Mouse (Mus musculus) midbrain, embryonic 13.5 days (tissue): ENCODE data around the gene Rmdn2. TPM values are rescaled to one million over a fixed set of nuclear protein-coding genes. Genes with fewer than 3 reads are reported as not detected.

Experiments used
- ATAC-seq: fragments of 200-750 bp; cut with Nextera tagmentation; 2 replicates; pipeline ENCODE4 v1.8.0; 2017; ENCODE audit warnings: mild to moderate bottlenecking, moderate TSS enrichment, moderate library complexity
- H3K27ac ChIP-seq: fragments of 300-500 bp; sonication (generic); 2 replicates; pipeline ENCODE4 v1.5.1; 2015; ENCODE audit warnings: inconsistent platforms, mild to moderate bottlenecking, moderate library complexity
- H3K27me3 ChIP-seq: fragments of 300-500 bp; sonication (generic); 2 replicates; pipeline ENCODE4 v1.6.1; 2015; ENCODE audit warnings: mild to moderate bottlenecking, inconsistent platforms
- H3K36me3 ChIP-seq: fragments of 300-500 bp; sonication (generic); 2 replicates; pipeline ENCODE4 v1.6.1; 2015; ENCODE audit warnings: mild to moderate bottlenecking, inconsistent platforms
- H3K4me1 ChIP-seq: fragments of 300-500 bp; sonication (generic); replicated peaks from 2 replicates; pipeline ENCODE4 v1.6.1; 2015; ENCODE audit warnings: inconsistent platforms
- H3K4me2 ChIP-seq: fragments of 300-500 bp; sonication (generic); replicated peaks from 2 replicates; pipeline ENCODE4 v1.6.1; 2015; ENCODE audit warnings: moderate library complexity, mild to moderate bottlenecking, inconsistent platforms
- H3K4me3 ChIP-seq: fragments of 300-500 bp; sonication (generic); replicated peaks from 2 replicates; pipeline ENCODE4 v1.5.1; 2015; ENCODE audit warnings: mild to moderate bottlenecking, inconsistent platforms
- H3K9ac ChIP-seq: fragments of 300-500 bp; sonication (generic); replicated peaks from 2 replicates; pipeline ENCODE4 v1.6.1; 2015; ENCODE audit warnings: mild to moderate bottlenecking, inconsistent platforms
- H3K9me3 ChIP-seq: fragments of 300-500 bp; sonication (generic); 2 replicates; pipeline ENCODE4 v1.6.1; 2016; ENCODE audit warnings: mild to moderate bottlenecking, inconsistent platforms
- WGBS: fragments of 180-500 bp; shearing (Covaris S2); methylation state at CpG from one replicate; pipeline ENCODE4 v1.1.7; 2015; 5-methylcytosine and 5-hydroxymethylcytosine counted together
- polyA plus RNA-seq: library from polyadenylated mRNA; unstranded; fragments of >200 nt; fragmentation: Nextera tagmentation; extraction: Ambion mirVana; gene quantifications from 2 replicates; pipeline ENCODE4 v1.2.1, GENCODE M21; 2015

The Rmdn2 gene
- polyA plus RNA-seq: 5.8 and 5.9 TPM in 2 replicates

DNA sequence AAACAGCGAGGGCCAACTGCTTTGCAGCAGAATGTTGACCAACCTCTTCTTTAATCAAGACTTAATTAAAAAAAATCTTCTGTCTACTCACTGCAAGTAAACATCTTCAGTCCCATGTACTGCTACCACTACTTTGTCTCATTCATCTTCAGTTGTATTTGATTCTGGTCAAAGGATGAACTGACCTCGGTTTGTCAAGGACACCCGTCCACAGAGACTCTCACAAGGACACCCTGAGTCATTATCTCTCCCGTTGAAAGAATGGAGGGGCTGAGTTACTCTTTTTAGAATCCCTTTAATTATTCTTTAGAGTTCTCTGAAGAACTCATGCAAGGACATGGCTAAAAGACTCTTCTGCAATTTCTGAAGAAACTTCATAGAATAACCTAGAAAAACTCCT is at the start of gene Rmdn2:
Gene Rmdn2, plus strand, starts transcription at position 319 of the 400 bp plus-strand sequence.
- Histone ChIP-seq H3K4me2 (no peak within 1 kb of the TSS), H3K36me3 (no peaks in the 10 kb centered on the region), H3K27ac (no peak within 1 kb of the TSS), H3K4me1 (0 out of 2 replicates have a peak, but pooled peaks cover 4% of the 10 kb centered on the region), H3K4me3 (no peak within 1 kb of the TSS), H3K9me3 (no peaks in the 10 kb centered on the region), H3K27me3 (no peaks in the 10 kb centered on the region), H3K9ac (no peak within 1 kb of the TSS)
- 81% methylated on average over 4 of the region's 4 CpGs for WGBS
- ATAC-seq: no peak

DNA sequence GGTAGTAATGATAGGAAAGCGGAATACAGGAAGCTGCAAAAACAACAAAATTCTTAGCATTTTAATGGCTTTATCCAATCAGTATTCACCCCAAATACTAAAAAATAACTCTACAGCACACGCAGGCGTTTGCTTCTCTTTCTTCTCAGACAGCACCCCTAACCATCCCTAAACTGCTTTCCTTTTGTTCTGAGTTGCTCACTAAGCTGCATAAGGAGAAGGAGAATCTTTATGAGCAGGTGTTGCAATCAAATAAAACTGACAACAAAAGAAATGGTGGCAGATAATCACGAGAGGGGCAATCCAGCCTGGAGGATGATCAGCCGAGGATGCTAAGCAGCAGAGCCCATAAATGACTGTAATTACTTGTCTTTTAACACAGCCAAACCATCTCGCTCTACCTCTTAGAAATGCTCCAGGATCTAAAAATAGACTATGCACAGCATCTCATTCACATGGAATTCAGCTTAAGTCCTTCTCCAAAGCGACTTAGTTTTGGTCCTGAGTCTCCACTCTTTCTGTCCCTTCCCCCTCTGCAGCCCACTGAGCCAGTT is 48.5 kb upstream of the Rmdn2 start:
- 55% methylated on average over 7 of the region's 7 CpGs for WGBS
- no peak overlapping the region for H3K27ac ChIP-seq
- no peak for ATAC-seq

DNA sequence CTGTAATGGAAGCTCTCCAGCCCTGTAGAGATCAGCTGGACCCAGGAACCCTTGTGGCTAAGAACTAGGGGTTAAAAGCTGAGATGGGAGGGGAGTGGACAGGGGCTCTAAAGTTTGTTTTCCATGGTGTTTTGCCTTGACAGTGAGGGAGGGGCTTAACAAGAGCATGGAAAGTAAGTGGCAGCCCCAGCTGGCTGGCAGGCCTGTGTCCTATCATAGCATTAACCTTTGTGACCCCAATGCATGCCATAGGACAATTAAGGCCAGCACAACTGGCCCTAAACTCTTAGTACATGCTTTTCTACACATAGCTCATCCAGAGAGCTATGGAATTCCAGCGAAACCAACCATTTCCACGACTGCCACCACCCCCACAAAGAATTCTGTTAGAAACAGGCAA is 47.9 kb upstream of the Rmdn2 start:
- Histone ChIP-seq H3K9me3 (no peaks in the 10 kb centered on the region), H3K27me3 (no peaks in the 10 kb centered on the region), H3K9ac (no peak overlapping the region), H3K4me2 (no peak overlapping the region), H3K27ac (no peak overlapping the region), H3K4me1 (no peaks in the 10 kb centered on the region), H3K36me3 (no peaks in the 10 kb centered on the region), H3K4me3 (no peak overlapping the region)
- 78% methylated on average over 2 of the region's 2 CpGs for WGBS
- ATAC-seq: no peak

More for the DNA sequence above, 48.5 kb upstream of the Rmdn2 start:
- Histone ChIP-seq H3K4me1 (no peaks in the 10 kb centered on the region), H3K36me3 (no peaks in the 10 kb centered on the region), H3K4me2 (no peak overlapping the region), H3K9ac (no peak overlapping the region), H3K4me3 (no peak overlapping the region), H3K9me3 (no peaks in the 10 kb centered on the region), H3K27me3 (no peaks in the 10 kb centered on the region)

DNA sequence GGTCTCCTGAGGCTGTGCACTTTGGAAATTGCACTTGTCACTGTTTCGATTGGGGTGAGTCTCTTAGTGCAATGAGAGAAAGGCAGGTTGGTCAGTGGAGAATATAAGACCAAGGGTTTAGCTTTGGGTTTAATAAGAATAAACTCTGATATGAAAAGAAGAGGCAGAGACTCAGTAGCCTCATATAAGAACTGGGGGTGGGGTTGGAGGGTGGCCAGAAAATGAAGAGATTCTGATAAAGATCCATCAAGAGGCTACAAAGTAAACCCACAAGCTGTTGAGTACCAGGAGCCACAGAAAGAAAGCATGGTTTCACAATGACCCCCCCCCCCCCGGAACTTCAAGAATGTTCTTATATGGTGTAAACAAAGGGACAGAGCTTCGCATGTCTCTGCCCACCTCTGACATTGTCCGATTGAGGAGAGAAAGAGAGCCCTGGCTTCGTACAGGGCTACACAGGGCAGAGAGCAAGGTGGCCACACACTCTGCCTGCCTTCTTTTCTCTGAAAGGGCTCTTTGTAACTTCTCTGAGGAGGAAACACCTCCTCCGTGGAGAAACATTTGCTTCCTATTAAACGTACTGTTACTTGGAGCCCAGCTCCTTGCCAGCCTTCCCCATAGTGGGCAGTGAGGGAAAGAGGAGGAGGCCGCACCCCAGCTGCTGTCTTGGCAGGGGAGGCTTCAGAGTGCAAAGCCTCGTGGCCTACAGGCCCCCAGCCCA is 46.3 kb upstream of the Rmdn2 start:
- Histone ChIP-seq H3K27me3 (no peaks in the 10 kb centered on the region), H3K27ac (no peak overlapping the region), H3K36me3 (no peaks in the 10 kb centered on the region), H3K9ac (no peak overlapping the region), H3K4me2 (no peak overlapping the region), H3K9me3 (no peaks in the 10 kb centered on the region), H3K4me1 (no peaks in the 10 kb centered on the region), H3K4me3 (no peak overlapping the region)
- no peak for ATAC-seq
- WGBS: 54% methylated on average over 9 of the region's 9 CpGs

DNA sequence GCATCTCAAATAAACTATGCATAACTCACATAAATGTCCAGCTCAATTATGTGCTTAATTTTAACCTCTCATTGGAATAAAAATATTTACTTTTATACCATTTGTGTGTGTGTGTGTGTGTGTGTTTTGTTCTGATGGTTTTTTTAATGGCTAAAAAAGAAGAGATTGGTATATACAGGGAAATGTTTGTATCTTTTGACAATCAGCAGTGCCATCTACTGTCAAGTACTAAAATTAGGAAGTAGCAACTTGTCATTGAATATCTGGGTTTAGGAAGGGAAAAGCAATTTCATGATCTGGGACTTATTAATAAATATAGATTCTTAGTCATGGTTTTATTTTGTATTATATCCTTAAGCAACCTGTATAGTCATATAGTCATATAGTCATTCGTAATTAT is 43.3 kb upstream of the Rmdn2 start:
- Histone ChIP-seq H3K4me2 (no peak overlapping the region), H3K4me1 (no peaks in the 10 kb centered on the region), H3K27me3 (no peaks in the 10 kb centered on the region), H3K27ac (no peak overlapping the region), H3K4me3 (no peak overlapping the region), H3K9me3 (no peaks in the 10 kb centered on the region), H3K9ac (no peak overlapping the region), H3K36me3 (no peaks in the 10 kb centered on the region)
- 89% methylated on average over 1 of the region's 1 CpGs for WGBS
- no peak for ATAC-seq

DNA sequence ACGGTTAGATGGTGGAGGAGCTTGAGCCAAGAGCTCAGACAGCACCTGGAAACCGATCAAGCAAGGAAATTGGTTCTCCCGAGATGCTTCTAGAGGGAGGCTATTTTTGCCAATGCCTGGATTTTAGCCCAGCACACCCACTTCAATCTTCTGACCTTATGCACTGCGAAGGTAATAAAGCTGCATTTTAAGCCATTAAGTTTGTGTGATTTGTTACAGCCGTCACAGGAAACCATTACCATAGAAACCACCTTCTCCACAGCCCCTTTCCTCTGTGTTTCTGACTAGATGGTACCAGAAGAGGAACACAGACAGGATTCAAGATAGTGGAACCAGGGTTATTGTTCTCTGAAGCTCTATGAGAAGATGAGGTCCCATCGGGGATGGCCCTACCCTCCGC is 33.3 kb upstream of the Rmdn2 start:
- H3K36me3 ChIP-seq: no peaks in the 10 kb centered on the region
- H3K27ac ChIP-seq: no peak overlapping the region
- H3K9ac ChIP-seq: no peak overlapping the region
- WGBS: 88% methylated on average over 7 of the region's 7 CpGs
- ATAC-seq: no peak
- H3K4me2 ChIP-seq: no peak overlapping the region
- no peaks in the 10 kb centered on the region for H3K4me1 ChIP-seq
- no peaks in the 10 kb centered on the region for H3K27me3 ChIP-seq
- H3K4me3 ChIP-seq: no peak overlapping the region
- no peaks in the 10 kb centered on the region for H3K9me3 ChIP-seq

DNA sequence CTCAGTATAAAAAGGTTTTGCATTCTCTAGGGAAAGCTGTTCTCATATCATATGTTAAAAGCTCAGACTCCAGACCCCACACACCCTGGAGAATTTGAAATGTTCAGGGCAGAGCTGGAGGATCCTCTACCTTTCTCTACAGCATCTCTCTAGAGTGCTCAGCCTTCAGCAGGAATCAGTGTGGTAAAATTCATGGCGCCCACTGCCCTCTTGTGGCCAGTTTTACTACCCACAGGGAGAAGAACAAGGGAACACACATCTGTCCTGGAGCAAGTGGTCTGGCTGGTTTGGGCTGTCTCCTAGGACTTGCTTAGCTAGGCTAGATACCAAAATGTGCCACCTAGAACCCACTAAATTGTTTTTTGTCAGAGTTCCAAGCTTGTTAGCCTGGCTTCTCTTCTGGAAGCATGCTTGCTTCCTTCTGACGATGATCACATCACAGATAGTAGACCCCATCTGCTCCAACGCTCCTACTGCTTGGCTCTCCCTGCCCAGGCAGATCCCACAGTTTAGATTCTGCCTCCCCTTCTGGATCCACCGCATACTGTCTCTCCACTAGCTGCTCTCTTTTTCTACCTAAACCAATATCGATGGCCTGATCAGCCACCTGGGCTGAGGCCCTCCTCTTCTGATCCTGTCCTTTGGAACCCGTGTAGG is 31.3 kb upstream of the Rmdn2 start:
- 72% methylated on average over 6 of the region's 6 CpGs for WGBS
- Histone ChIP-seq H3K9me3 (no peaks in the 10 kb centered on the region), H3K27ac (no peak overlapping the region), H3K36me3 (no peaks in the 10 kb centered on the region), H3K4me1 (no peaks in the 10 kb centered on the region), H3K9ac (no peak overlapping the region), H3K27me3 (no peaks in the 10 kb centered on the region), H3K4me2 (no peak overlapping the region), H3K4me3 (no peak overlapping the region)
- peak; percentile 92 for ATAC-seq

DNA sequence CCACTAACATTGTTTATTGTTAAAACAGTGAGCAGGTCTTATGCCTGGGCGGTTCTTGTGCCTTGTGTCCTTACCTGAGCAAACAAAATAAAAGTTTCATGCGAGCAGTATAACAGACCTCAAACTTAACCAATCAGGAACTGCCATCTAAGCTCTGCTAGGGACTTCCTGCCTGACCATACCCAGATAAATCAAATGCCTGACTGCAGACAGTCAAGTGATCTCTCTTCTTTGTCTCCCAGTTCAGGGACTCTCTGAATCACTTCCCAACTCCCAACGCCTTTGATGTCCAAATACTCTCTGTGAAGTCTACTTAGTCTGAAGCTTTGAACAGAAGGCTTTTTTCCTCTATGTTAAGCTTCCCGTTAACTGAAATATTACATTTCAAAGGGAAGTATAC is 28.2 kb upstream of the Rmdn2 start:
- no peaks in the 10 kb centered on the region for H3K27me3 ChIP-seq
- no peak overlapping the region for H3K27ac ChIP-seq
- no peak overlapping the region for H3K9ac ChIP-seq
- H3K4me1 ChIP-seq: no peaks in the 10 kb centered on the region
- ATAC-seq: no peak
- 64% methylated on average over 4 of the region's 4 CpGs for WGBS
- H3K4me2 ChIP-seq: no peak overlapping the region
- H3K9me3 ChIP-seq: no peaks in the 10 kb centered on the region
- H3K4me3 ChIP-seq: no peak overlapping the region
- H3K36me3 ChIP-seq: no peaks in the 10 kb centered on the region

DNA sequence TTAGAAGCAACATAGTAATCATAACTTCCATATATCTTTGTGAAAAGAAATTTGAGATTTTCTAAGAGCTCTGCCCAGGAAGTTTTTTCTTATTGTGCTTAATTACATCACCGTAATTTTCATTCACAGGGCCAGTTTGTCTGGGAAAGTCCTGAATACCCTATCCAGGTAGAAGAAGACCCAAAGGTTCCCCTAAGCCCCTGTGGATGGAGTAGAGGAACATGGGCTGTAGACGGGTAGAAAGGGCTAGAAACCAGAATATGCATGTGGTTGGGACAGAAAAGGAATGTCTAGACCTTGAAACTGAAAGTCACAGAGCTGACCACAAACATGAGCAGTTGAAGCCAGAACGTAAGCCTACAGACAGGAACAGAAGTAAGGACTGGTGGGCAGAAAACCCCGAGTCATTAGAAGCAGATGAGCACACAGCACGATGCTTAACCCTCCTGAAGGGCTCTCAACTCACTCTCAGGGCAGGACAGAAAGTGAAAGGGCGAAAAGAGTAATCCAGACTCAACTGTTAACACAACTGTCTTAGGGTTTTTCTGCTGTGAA is 27.3 kb upstream of the Rmdn2 start:
- H3K4me3 ChIP-seq: no peak overlapping the region
- H3K4me1 ChIP-seq: no peaks in the 10 kb centered on the region
- H3K27me3 ChIP-seq: no peaks in the 10 kb centered on the region
- 84% methylated on average over 6 of the region's 6 CpGs for WGBS
- H3K4me2 ChIP-seq: no peak overlapping the region
- no peak for ATAC-seq
- no peaks in the 10 kb centered on the region for H3K36me3 ChIP-seq
- no peaks in the 10 kb centered on the region for H3K9me3 ChIP-seq
- H3K9ac ChIP-seq: no peak overlapping the region
- no peak overlapping the region for H3K27ac ChIP-seq

DNA sequence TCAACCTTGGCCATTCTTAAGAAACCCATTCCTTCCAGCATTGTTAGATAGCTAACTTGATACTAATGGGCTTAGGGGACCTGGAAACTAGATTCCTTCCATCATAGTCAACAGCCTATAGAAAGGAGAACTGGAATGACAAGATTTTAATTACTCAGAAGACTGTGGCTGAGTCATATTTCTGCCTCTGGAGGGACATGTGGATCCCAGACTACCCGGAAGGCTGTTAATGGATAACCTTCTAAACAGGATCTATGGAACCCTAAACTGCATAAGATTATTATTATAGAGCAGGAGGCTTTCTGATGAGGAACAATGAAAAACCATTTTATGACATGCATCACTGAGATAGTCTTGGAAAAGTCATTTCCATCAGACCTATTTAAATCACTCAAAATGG is 21.8 kb upstream of the Rmdn2 start:
- Histone ChIP-seq H3K36me3 (no peaks in the 10 kb centered on the region), H3K4me3 (no peak overlapping the region), H3K27me3 (no peaks in the 10 kb centered on the region), H3K4me1 (no peaks in the 10 kb centered on the region), H3K9me3 (no peaks in the 10 kb centered on the region), H3K27ac (no peak overlapping the region), H3K9ac (no peak overlapping the region), H3K4me2 (no peak overlapping the region)
- WGBS: 90% methylated on average over 1 of the region's 1 CpGs
- ATAC-seq: no peak

DNA sequence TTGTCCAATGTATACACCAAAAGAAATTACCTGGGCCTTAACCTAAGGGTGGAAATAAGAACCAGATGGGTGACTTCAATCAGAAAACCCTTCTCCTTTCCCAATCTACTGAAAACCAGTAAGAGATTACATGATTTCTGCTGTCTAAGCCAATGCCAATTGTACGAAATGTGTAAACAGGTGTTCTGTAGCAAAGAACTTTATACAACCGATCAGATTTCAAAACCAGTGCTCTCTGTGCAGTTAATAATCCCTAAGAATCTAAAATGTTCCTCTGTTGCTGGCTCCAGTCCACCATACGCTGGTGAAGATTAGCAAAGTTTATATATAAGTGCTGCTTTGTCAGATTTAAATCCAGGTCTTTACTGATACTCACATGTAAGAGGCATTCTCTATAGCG is 15.7 kb upstream of the Rmdn2 start:
- Histone ChIP-seq H3K36me3 (no peaks in the 10 kb centered on the region), H3K27me3 (no peaks in the 10 kb centered on the region), H3K9ac (no peak overlapping the region), H3K4me3 (no peak overlapping the region), H3K27ac (no peak overlapping the region), H3K9me3 (no peaks in the 10 kb centered on the region), H3K4me1 (peaks cover 4% of the 10 kb centered on the region; the same call in 1 of the 2 replicates), H3K4me2 (no peak overlapping the region)
- ATAC-seq: no peak
- WGBS: 86% methylated on average over 4 of the region's 4 CpGs

DNA sequence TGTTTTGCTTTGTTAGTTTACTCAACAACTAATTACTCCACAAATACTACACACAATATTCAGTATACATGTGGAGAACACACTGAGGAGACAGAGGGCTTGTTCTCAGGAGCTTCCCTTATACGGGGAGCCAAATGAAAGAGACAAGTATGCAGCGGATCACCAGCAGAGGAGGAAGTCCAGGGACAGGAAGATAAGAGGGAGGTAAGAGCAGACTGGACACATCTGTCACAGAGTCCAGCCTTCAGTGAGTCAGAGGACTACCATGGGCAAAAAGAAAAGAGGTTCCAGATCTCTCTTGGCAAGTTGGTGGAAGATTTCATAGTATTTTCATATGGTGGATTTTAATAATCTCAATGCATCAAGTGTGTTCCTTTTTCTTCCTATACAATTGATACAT is 13.5 kb upstream of the Rmdn2 start:
- Histone ChIP-seq H3K4me2 (no peak overlapping the region), H3K9me3 (no peaks in the 10 kb centered on the region), H3K4me1 (peaks cover 4% of the 10 kb centered on the region; the same call in 1 of the 2 replicates), H3K27me3 (no peaks in the 10 kb centered on the region), H3K36me3 (no peaks in the 10 kb centered on the region), H3K27ac (no peak overlapping the region), H3K9ac (no peak overlapping the region), H3K4me3 (no peak overlapping the region)
- ATAC-seq: no peak
- 76% methylated on average over 2 of the region's 2 CpGs for WGBS
